Mouse (Mus musculus) adrenal gland, adult (tissue): Measurements from ENCODE around the gene A730071L15Rik.

Experiments
- DNase-seq, 2 experiments: peaks; one replicate each; pipeline ENCODE4 v3.0.0; 2022 to 2023; ENCODE audit warnings: low spot score in 1 of 2; ENCODE audit not compliant: inconsistent age in 2 of 2

The A730071L15Rik gene

GRCm38 (mm10) chr11:6180811-6181399 lies 18.9 kb upstream of the A730071L15Rik start:
- no peak for DNase-seq

- DNase-seq, result no peak
Measured at GRCm38 (mm10) chr11:6183246-6183645, 16.6 kb upstream of the A730071L15Rik start.

GRCm38 (mm10) chr11:6184202-6184935 lies 15.5 kb upstream of the A730071L15Rik start:
- no peak for DNase-seq

- no peak for DNase-seq
Measured at GRCm38 (mm10) chr11:6187399-6187798, 12.4 kb upstream of the A730071L15Rik start.

GRCm38 (mm10) chr11:6187878-6188277 lies 12.0 kb upstream of the A730071L15Rik start:
- DNase-seq, result peak; percentile 87 to 96

- no peak for DNase-seq
Measured at GRCm38 (mm10) chr11:6196780-6197179, 3.0 kb upstream of the A730071L15Rik start.

DNA sequence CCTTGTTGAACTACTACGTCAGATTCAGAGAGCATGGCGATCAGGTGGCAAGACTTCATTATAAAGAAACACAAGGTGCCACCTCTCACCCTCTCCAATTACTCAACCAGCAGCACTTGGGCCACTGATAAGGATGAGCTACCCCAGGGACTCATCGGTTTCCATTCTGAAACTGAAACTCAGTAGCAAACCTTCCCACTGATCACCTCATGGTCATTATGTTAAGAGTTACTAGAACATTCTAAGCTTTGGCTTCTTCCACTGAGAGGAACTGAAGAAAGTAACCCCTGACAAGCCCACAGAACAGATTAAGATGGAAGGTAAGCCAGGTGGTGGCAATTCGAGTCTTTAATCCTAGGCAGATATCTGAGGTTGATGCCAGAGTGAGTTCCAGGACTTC lies 1.4 kb upstream of the A730071L15Rik start:
- DNase-seq, result no peak

GRCm38 (mm10) chr11:6200087-6200569 lies 299 bp downstream of the A730071L15Rik start, which contains the start of gene Nudcd3:
Gene Nudcd3 (minus strand): TSS chr11:6200415.
- peak; percentile 90 to 97 for DNase-seq

DNA sequence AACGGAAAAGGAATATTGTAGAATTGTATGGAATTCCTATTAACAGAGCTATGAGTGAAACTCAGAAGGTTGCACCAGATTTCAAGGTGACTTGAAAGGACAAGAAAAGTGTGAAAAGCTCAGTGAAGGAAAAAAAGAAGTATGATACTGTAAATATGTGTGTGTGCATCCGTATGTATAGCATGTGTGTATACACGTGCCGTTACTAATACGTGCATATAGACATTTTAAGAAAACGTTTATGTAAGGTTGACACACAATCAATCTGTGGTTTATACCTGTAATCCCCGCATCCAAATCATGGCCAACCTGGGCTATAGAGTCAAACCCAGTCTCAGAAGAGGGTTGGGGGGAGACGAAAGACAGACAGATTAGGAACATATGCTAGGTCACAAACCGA lies 741 bp downstream of the A730071L15Rik start:
- DNase-seq, result no peak

- DNase-seq, result no peak
Measured at GRCm38 (mm10) chr11:6207090-6207489, 7.3 kb downstream of the A730071L15Rik start.

DNA sequence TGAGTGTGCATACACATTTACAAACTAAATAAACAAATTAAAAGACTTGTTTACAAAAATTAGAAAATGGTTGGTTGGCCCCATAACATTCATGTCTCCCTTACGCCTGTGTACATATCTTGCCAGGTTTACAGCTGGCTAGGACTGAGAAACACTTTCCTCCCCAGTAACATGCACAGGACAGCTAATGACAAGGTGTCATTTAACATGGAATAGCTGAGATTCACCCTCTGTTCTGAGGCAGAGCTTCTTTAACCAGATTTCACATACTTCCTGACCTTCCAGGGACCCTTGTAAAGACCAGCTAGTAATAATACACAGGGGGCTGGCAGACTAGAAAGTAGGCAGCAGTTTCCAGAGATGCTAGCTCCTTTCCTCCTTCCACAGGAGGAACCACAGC lies 8.3 kb downstream of the A730071L15Rik start:
- no peak for DNase-seq

DNA sequence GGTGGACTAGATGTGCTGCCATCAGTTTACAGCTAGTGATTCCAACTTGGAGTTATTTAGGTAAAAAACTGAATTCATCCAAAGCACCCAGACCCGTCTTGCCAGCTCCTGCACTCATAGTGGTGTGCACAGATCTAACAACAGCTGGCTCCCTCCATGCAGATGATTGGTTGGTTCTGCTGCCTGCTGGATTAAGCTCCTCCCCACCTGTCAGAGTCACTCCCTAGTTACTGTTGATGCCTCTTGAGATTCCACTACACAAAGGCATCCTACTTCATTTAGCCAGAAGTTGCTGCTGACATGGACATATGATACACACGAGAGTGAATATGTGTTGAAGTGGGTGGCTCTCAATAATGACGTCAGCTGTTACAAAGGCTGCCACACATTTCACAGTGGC lies 17.0 kb downstream of the A730071L15Rik start:
- DNase-seq, result no peak

GRCm38 (mm10) chr11:6218189-6218896 lies 18.5 kb downstream of the A730071L15Rik start:
- DNase-seq, result no peak

DNA sequence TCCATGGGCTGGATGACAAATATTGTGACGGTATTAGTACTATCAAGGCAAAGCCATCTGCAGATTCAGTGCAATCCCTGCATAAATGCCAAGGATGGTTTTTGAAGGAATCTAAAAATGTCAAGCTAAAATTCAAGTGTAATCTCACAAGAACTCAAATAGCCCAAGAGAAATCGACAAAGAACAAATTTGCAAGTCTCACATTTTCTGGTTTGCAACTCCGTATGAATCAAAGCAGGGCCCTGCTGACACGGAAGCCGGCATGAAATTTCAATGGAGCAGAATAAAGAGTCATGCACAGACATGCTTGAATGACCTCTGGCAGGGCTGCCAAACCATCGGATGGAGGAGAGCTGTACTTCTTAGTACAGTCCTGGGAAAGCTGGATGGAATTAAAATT lies 20.1 kb downstream of the A730071L15Rik start:
- DNase-seq, result no peak

GRCm38 (mm10) chr11:6222187-6222586 lies 22.4 kb downstream of the A730071L15Rik start:
- no peak for DNase-seq

- no peak for DNase-seq
Measured at GRCm38 (mm10) chr11:6224541-6225229, 24.9 kb downstream of the A730071L15Rik start.

DNA sequence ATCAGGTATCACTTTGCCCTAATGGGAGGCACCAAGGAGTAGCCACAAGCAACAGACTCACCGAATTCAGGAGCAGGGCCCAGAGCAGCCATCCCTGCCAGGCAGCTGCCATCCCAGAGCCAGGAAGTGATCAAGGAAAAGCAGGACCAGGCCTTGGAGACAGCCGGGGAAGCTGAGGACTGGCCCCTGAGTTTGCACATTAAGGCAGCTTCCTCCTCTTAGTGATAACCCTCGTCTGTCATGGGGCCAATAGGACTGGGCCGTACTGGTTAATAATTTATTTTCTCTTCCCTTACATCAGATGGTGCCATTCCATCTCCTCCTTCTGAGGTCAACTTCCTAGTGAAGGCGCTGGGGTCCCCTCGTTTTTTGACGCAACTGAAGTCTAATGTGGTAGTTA lies 30.2 kb downstream of the A730071L15Rik start, which contains the start of gene Npc1l1:
Gene Npc1l1, minus strand, starts transcription at position 132 of the 400 bp plus-strand sequence.
- no peak for DNase-seq

DNA sequence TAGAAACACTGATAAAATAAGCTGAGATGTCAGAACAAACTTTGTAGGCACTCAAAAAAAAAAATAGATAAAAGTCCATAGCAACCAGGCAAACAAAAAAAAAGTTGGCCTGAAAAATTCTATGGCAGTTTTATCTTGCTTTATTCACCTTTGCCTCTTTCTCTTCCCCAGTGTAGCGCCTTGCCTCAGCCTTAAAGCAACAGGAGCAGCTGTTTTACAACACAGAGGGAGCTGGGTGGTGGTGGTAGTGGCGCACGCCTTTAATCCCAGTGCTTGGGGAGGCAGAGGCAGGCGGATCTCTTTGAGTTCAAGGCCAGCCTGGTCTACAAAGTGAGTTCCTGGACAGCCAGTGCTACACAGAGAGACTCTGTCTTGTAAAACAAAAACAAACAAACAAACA lies 33.2 kb downstream of the A730071L15Rik start:
- DNase-seq, result no peak

DNA sequence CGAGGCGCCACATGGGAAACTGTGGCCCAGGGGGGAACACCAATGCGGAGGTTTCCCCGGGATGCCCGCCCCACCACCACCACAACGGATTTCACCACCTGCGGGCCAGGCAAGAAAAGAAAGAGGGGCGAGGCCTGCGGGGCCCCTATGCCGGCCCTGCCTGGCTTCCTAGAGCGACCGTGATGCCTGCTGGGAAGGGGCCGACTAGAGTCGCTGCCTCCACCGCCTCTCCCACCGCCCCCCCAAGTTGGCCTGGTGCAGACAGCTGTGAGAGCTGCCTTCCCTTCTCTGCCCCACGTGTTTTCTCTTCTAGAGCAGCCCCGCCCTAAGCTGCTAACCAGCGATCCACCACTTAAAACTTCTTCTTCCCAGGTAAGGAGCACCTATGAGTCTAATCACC lies 44.9 kb downstream of the A730071L15Rik start:
- DNase-seq, result no peak
